Mouse (Mus musculus) heart, postnatal 4 days (tissue): ENCODE measurements around the gene Cdipt. TPM values are rescaled to one million over a fixed set of nuclear protein-coding genes. Genes with fewer than 3 reads are reported as not detected.

ENCODE experiments used
- DNase-seq: peaks from one replicate; pipeline ENCODE4 v3.0.0; 2021
- total RNA-seq, 2 experiments: library from RNA; stranded (reverse); gene quantifications; 2 replicates each; pipeline ENCODE4 v1.2.3; 2021

Gene Cdipt
- 10 to 100 TPM; 69.2 to 72.1 TPM for total RNA-seq

GRCm38 (mm10) chr7:126975893-126975949 is at the start of gene Cdipt:
Cdipt (plus strand) TSS chr7:126975914.
- DNase-seq = no peak

- no peak for DNase-seq
These were observed 49.4 kb upstream of the Cdipt start for GRCm38 (mm10) chr7:126926299-126926698.

GRCm38 (mm10) chr7:126928384-126929037 is 47.2 kb upstream of the Cdipt start, which contains the start of gene Kctd13:
Kctd13 (plus strand) TSS chr7:126928879.
- DNase-seq = peak; percentile 96

GRCm38 (mm10) chr7:126929046-126929445 is 46.7 kb upstream of the Cdipt start:
- DNase-seq = no peak

GRCm38 (mm10) chr7:126932652-126933051 is 43.1 kb upstream of the Cdipt start:
- DNase-seq = no peak

- no peak for DNase-seq
These were observed 34.5 kb upstream of the Cdipt start for GRCm38 (mm10) chr7:126941171-126941570.

GRCm38 (mm10) chr7:126941801-126942200 is 33.9 kb upstream of the Cdipt start:
- no peak for DNase-seq

- DNase-seq = peak; percentile 64
These were observed 29.2 kb upstream of the Cdipt start for GRCm38 (mm10) chr7:126946530-126946929.

GRCm38 (mm10) chr7:126948626-126949025 is 27.1 kb upstream of the Cdipt start:
- no peak for DNase-seq

GRCm38 (mm10) chr7:126949403-126949792 is 26.3 kb upstream of the Cdipt start, which contains the start of gene Asphd1:
Asphd1 (minus strand) TSS chr7:126949582.
- no peak for DNase-seq

- peak; percentile 96 for DNase-seq
These were observed 25.7 kb upstream of the Cdipt start, which contains the start of gene Sez6l2 for GRCm38 (mm10) chr7:126949793-126950646. Sez6l2 (plus strand) TSS chr7:126950563.

- no peak for DNase-seq
These were observed 24.8 kb upstream of the Cdipt start for GRCm38 (mm10) chr7:126950647-126951615.

- DNase-seq = no peak
These were observed 24.0 kb upstream of the Cdipt start for GRCm38 (mm10) chr7:126951741-126952140.

GRCm38 (mm10) chr7:126952646-126953045 is 23.1 kb upstream of the Cdipt start:
- no peak for DNase-seq

GRCm38 (mm10) chr7:126955125-126955524 is 20.6 kb upstream of the Cdipt start:
- DNase-seq = no peak

GRCm38 (mm10) chr7:126959780-126960179 is 15.9 kb upstream of the Cdipt start:
- DNase-seq = no peak

GRCm38 (mm10) chr7:126961095-126961494 is 14.6 kb upstream of the Cdipt start:
- no peak for DNase-seq

- DNase-seq = no peak
These were observed 13.7 kb upstream of the Cdipt start for GRCm38 (mm10) chr7:126961965-126962364.

GRCm38 (mm10) chr7:126963548-126964286 is 12.0 kb upstream of the Cdipt start:
- DNase-seq = peak; percentile 52

GRCm38 (mm10) chr7:126965568-126965967 is 10.1 kb upstream of the Cdipt start:
- no peak for DNase-seq

GRCm38 (mm10) chr7:126967361-126967760 is 8.4 kb upstream of the Cdipt start:
- DNase-seq = no peak

- peak; percentile 19 for DNase-seq
These were observed 221 bp upstream of the Cdipt start for GRCm38 (mm10) chr7:126975493-126975892.
